Mouse (Mus musculus) embryonic facial prominence, embryonic 11.5 days (tissue): ENCODE measurements around the gene Gm20671. TPM values are rescaled to one million over a fixed set of nuclear protein-coding genes. Genes with fewer than 3 reads are reported as not detected.
A peak's percentile ranks its signal among the peaks of the same experiment; 100 is the strongest.
"Not testable (repeated sequence)": the region's sequence is repeated elsewhere in the genome, so short reads cannot be mapped to it uniquely, and the experiment has no call there.

ENCODE experiments used
- ATAC-seq: fragments of 200-750 bp; cut with Nextera tagmentation; replicated peaks from 2 replicates; pipeline ENCODE4 v1.8.0; 2017; ENCODE audit warnings: low read depth; ENCODE audit not compliant: insufficient number of reproducible peaks, low FRiP score, low TSS enrichment
- DNase-seq: peaks from one replicate; pipeline ENCODE4 v3.0.0-alpha.2; 2015; ENCODE audit warnings: low spot score
- H3K27ac ChIP-seq: fragments of 300-500 bp; sonication (generic); replicated peaks from 2 replicates; pipeline ENCODE4 v1.5.1; 2014; ENCODE audit warnings: mild to moderate bottlenecking, low read depth, low read length, control low read depth
- H3K27me3 ChIP-seq: fragments of 300-500 bp; sonication (generic); 2 replicates; pipeline ENCODE4 v1.6.1; 2014; ENCODE audit warnings: mild to moderate bottlenecking, low read length, moderate library complexity, mixed read lengths; ENCODE audit not compliant: control insufficient read depth, insufficient read depth
- H3K36me3 ChIP-seq: fragments of 300-500 bp; sonication (generic); replicated peaks from 2 replicates; pipeline ENCODE4 v1.6.1; 2014; ENCODE audit warnings: low read depth, mild to moderate bottlenecking, low read length, moderate library complexity, mixed read lengths; ENCODE audit not compliant: control insufficient read depth, insufficient read depth
- H3K4me1 ChIP-seq: fragments of 300-500 bp; sonication (generic); 2 replicates; pipeline ENCODE4 v1.6.1; 2014; ENCODE audit warnings: low read length, mixed read lengths; ENCODE audit not compliant: control insufficient read depth, insufficient read depth
- H3K4me2 ChIP-seq: fragments of 300-500 bp; sonication (generic); 2 replicates; pipeline ENCODE4 v1.6.1; 2014; ENCODE audit warnings: low read depth, mild to moderate bottlenecking, control low read depth, low read length, moderate library complexity
- H3K4me3 ChIP-seq: fragments of 300-500 bp; sonication (generic); 2 replicates; pipeline ENCODE4 v1.5.1; 2014; ENCODE audit warnings: low read depth, low read length, control low read depth
- H3K9ac ChIP-seq: fragments of 300-500 bp; sonication (generic); replicated peaks from 2 replicates; pipeline ENCODE4 v1.6.1; 2014; ENCODE audit warnings: mild to moderate bottlenecking, control low read depth, low read length
- H3K9me3 ChIP-seq: fragments of 300-500 bp; sonication (generic); replicated peaks from 2 replicates; pipeline ENCODE4 v1.6.1; 2016; ENCODE audit warnings: mild to moderate bottlenecking, low read length, inconsistent platforms, mixed read lengths; ENCODE audit not compliant: control insufficient read depth
- WGBS: fragments of 180-500 bp; shearing (Covaris S2); extraction: QIAGEN DNeasy Blood & Tissue Kit; methylation state at CpG from one replicate; pipeline ENCODE4 v1.1.7; 2014; 5-methylcytosine and 5-hydroxymethylcytosine counted together
- polyA plus RNA-seq: library from polyadenylated mRNA; unstranded; fragments of >200 nt; fragmentation: Nextera tagmentation; extraction: Ambion mirVana; gene quantifications from 2 replicates; pipeline ENCODE4 v1.2.1, GENCODE M21; 2014

Gm20671 gene
- polyA plus RNA-seq, 1 experiment from 2014 or later: not detected

DNA sequence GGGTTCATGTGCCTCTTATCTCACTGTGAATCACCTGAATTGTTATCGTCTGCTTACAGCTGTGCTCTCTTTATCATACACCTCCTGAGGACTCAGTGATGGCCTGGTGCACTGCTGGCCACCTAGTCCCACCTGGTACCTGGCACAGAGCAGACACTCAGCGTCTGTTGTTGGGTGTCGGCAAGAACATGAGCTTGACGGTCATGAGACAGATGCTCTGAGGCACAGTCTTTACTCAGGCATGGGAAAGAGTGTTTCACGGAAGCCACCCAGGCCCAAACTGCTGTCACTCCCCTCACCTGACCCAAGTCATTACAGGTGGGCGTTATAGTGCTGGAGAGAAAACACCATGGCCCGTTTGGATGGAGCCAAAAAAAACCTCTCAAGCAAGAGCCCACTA lies 102.9 kb downstream of the Gm20671 start:
- no peak overlapping the region for H3K27ac ChIP-seq
- H3K27me3 ChIP-seq: no peaks in the 10 kb centered on the region
- H3K9ac ChIP-seq: no peak overlapping the region
- ATAC-seq: no peak
- H3K9me3 ChIP-seq: no peaks in the 10 kb centered on the region
- no peak overlapping the region for H3K4me2 ChIP-seq
- H3K4me1 ChIP-seq: no peaks in the 10 kb centered on the region
- 85% methylated on average over 7 of the region's 7 CpGs for WGBS
- H3K4me3 ChIP-seq: no peak overlapping the region
- DNase-seq: no peak
- H3K36me3 ChIP-seq: no peaks in the 10 kb centered on the region

GRCm38 (mm10) chr5:32722711-32723110 lies 104.2 kb downstream of the Gm20671 start:
- not testable (repeated sequence) for H3K4me2 ChIP-seq, H3K27me3 ChIP-seq, H3K36me3 ChIP-seq, H3K27ac ChIP-seq, H3K4me3 ChIP-seq, H3K4me1 ChIP-seq, H3K9me3 ChIP-seq, H3K9ac ChIP-seq, ATAC-seq, DNase-seq
- WGBS: 89% methylated on average over 8 of the region's 8 CpGs

DNA sequence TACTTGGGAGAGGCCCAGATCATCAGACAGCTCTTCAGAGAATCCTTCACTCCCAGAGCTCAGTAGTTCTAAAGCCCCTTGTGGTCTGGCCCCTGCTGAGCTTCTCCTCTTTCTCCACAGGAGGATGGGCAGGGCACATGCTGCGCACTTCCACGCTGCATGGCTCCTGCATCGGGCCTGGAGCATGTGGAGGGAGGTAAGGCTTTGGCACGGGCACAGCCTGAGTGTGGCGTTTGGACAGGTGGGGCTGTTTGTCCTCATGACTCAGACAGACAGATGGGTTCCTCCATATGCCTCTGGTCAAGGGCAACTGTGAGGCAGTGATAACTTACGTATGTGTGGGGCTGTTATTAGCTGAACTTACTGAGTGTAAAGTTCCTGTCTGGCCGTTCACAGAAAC lies 104.6 kb downstream of the Gm20671 start:
- H3K4me2 ChIP-seq: no peak overlapping the region
- no peaks in the 10 kb centered on the region for H3K9me3 ChIP-seq
- H3K27ac ChIP-seq: no peak overlapping the region
- no peaks in the 10 kb centered on the region for H3K27me3 ChIP-seq
- no peak for DNase-seq
- H3K9ac ChIP-seq: no peak overlapping the region
- H3K36me3 ChIP-seq: no peaks in the 10 kb centered on the region
- no peak for ATAC-seq
- 75% methylated on average over 7 of the region's 7 CpGs for WGBS
- no peak overlapping the region for H3K4me3 ChIP-seq
- H3K4me1 ChIP-seq: no peaks in the 10 kb centered on the region

DNA sequence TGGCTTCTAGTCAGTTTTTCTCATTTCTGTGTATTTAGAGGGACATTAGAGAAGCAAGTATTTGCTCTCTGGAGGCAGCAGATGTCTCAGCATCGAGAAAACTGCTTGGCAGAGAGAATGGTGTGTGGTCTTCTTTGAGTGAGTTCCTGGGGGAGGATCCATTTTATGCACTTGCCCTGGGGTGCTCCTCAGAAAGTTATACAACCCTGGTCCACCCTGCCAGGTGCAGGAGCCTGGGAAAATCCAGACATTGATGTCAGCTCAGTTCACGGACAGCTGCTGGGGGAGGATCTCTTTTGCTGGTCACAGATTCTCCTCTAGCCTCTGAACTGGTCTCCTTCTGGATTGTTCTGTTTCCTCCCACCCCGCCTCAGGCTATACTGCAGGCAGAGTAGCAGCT lies 105.6 kb downstream of the Gm20671 start:
- no peaks in the 10 kb centered on the region for H3K9me3 ChIP-seq
- 72% methylated on average over 3 of the region's 3 CpGs for WGBS
- no peaks in the 10 kb centered on the region for H3K36me3 ChIP-seq
- H3K4me2 ChIP-seq: no peak overlapping the region
- no peak overlapping the region for H3K9ac ChIP-seq
- DNase-seq (no peak), ATAC-seq (no peak)
- no peaks in the 10 kb centered on the region for H3K4me1 ChIP-seq
- H3K27ac ChIP-seq: no peak overlapping the region
- no peaks in the 10 kb centered on the region for H3K27me3 ChIP-seq
- H3K4me3 ChIP-seq: no peak overlapping the region

DNA sequence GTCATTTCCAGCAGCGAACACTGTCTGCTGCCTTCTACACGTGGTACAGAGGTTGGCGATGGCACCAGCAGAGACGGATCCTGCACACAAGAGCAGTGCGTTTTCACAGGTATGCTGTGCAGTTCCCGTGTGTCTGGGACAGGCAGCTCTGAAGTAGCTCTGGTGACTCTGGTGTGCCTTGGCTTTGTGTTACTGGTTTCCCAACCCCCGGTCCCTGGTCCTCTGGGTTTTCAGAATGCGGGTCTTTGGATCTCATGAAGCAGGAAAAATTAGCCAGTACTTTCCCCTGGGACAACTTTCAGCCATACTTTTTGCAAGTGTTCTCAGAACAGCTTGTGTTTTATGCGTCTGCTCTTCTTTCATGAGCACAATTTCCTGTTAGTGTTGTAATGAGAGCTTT lies 106.5 kb downstream of the Gm20671 start:
- WGBS: 81% methylated on average over 9 of the region's 9 CpGs
- H3K27ac ChIP-seq: no peak overlapping the region
- H3K4me2 ChIP-seq: no peak overlapping the region
- no peak overlapping the region for H3K4me3 ChIP-seq
- H3K9me3 ChIP-seq: no peaks in the 10 kb centered on the region
- no peak for DNase-seq
- H3K27me3 ChIP-seq: no peaks in the 10 kb centered on the region
- no peaks in the 10 kb centered on the region for H3K36me3 ChIP-seq
- H3K4me1 ChIP-seq: no peaks in the 10 kb centered on the region
- H3K9ac ChIP-seq: no peak overlapping the region
- ATAC-seq: no peak

GRCm38 (mm10) chr5:32718916-32719315 lies 108.0 kb downstream of the Gm20671 start:
- no peak overlapping the region for H3K9ac ChIP-seq
- H3K27me3 ChIP-seq: no peaks in the 10 kb centered on the region
- 42% methylated on average over 6 of the region's 6 CpGs for WGBS
- no peaks in the 10 kb centered on the region for H3K36me3 ChIP-seq
- ATAC-seq (no peak), DNase-seq (no peak)
- no peaks in the 10 kb centered on the region for H3K4me1 ChIP-seq
- no peak overlapping the region for H3K4me2 ChIP-seq
- no peak overlapping the region for H3K27ac ChIP-seq
- H3K9me3 ChIP-seq: no peaks in the 10 kb centered on the region
- H3K4me3 ChIP-seq: no peak overlapping the region

- DNase-seq: no peak
- 64% methylated on average over 1 of the region's 1 CpGs for WGBS
- ATAC-seq: no peak
Observed at GRCm38 (mm10) chr5:32717726-32718125, 109.2 kb downstream of the Gm20671 start.

DNA sequence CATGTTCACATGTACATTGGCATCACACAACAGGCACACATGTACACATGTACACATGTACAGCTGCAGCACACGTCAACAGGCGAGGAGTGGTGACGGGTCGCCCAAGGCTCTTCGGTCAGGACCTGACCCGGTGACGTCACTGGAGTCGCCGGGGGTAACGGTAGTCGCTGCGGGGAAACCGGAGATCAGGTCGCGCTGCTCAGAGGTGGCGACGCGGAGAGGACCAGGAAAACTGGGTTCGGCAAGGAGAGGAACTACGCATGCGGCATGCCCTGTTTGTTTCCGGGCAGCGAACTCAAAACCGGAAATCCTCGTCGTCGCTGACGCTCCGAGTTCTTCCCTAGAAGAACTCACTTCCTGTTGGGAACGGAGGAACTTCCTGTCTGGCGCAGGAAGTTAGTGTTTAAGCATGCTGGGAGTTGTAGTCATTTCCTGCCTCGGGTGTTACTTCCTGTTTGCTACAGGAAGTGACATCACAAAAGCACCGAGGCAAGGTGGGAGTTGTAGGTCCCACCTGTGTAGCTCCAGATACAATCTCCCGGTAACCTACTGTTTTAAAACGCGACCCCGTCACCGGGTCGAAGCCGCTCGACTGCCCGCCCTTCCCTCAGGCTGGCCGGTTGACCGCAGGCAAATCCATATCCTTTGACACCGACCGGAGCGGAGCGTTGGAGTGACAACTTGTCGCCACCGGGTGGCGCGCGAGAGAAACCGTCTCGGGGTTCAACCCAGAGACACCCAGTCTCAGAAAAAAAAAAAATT lies 113.0 kb downstream of the Gm20671 start:
- Histone ChIP-seq H3K9ac (peak overlapping the region; percentile 61), H3K9me3 (no peaks in the 10 kb centered on the region), H3K27me3 (no peaks in the 10 kb centered on the region), H3K36me3 (no peaks in the 10 kb centered on the region), H3K4me3 (peak overlapping the region; percentile 65), H3K4me1 (no peaks in the 10 kb centered on the region), H3K27ac (peak overlapping the region; percentile 76), H3K4me2 (peak overlapping the region; percentile 50)
- under 1% methylated on average over 55 of the region's 55 CpGs for WGBS
- ATAC-seq (peak; percentile 97), DNase-seq (peak; percentile 98)

More at GRCm38 (mm10) chr5:32717726-32718125, 109.2 kb downstream of the Gm20671 start:
- no peak overlapping the region for H3K27ac ChIP-seq
- H3K27me3 ChIP-seq: no peaks in the 10 kb centered on the region
- no peak overlapping the region for H3K4me2 ChIP-seq
- no peaks in the 10 kb centered on the region for H3K9me3 ChIP-seq
- no peaks in the 10 kb centered on the region for H3K4me1 ChIP-seq
- no peak overlapping the region for H3K4me3 ChIP-seq
- H3K9ac ChIP-seq: no peak overlapping the region
- no peaks in the 10 kb centered on the region for H3K36me3 ChIP-seq
